Mouse (Mus musculus) cortical plate, adult 2 months (tissue): ENCODE measurements around the gene Gli1.

Experiments used
- CTCF ChIP-seq: fragments of 200-500 bp; IDR thresholded peaks from 2 replicates; pipeline ENCODE4 v1.5.1; 2011; ENCODE audit warnings: mild to moderate bottlenecking, control low read depth, low read length; ENCODE audit not compliant: insufficient read depth; ENCODE audit errors: extremely low read depth
- POLR2A ChIP-seq: fragments of 200-500 bp; IDR thresholded peaks from 2 replicates; pipeline ENCODE4 v1.6.1; 2011; ENCODE audit warnings: mild to moderate bottlenecking, low read length, control low read depth; ENCODE audit not compliant: insufficient read depth; ENCODE audit errors: extremely low read depth

DNA sequence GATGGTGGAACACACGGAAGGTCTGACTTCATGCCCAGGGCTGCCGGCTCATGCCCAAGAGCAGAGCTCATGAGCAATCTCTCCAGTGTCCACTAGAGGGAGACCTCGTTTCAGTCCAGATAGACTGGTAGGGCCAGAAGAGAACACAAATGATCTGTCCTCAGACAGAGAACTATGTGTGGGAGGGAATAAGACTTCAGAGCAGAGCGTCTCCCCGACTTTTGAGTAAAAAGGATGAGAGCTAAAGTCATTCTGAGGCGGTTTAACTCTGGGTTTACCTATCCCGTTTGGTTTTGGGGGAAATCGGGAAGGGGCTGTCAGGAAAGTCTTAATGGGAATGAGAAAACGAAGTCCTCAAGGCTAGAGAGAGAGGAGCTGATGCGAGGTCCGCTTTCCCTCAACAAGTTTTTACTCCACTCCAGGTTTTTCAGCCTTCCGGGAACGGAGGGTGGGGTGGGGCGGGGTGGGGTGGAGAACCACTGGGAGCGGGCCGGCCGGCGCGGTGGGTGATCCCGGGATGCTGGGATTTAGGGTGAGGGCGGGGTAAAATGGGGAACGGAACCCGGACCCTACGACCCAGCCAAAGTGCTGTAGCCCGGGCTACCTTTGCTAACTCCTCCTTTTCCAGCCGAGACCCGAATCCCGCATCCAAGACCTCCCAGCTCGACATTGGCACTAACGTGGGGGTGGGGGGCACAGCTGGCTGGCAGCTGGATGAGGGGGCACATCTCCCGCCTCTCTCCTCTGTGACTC is 2.7 kb downstream of the Gli1 start:
- TF ChIP-seq CTCF (peak; percentile 91), POLR2A (no peak)
